Mouse (Mus musculus): ENCODE measurements around the gene Capg.

Gene Capg

DNA sequence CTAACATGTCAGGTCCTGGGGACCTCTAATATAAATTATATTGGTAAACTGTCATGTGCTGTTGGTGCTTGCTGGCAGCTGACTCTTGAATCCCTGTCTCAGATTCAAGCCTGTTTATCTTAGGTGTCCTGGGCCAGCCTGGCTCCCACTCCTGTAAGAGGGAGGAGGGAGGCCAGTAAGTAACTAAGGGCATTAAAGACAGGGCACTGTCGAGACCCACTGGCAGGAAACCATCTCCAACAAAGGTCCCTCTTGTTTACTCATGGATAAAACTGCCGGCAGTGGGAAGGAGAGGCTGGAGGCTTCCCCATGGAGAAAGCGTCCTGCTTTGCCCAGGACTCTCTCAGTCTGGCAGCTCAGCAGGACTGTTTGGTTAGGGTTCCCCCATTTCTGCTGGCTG, 27.6 kb downstream of the Capg start:
- DNase-seq = no peak

DNA sequence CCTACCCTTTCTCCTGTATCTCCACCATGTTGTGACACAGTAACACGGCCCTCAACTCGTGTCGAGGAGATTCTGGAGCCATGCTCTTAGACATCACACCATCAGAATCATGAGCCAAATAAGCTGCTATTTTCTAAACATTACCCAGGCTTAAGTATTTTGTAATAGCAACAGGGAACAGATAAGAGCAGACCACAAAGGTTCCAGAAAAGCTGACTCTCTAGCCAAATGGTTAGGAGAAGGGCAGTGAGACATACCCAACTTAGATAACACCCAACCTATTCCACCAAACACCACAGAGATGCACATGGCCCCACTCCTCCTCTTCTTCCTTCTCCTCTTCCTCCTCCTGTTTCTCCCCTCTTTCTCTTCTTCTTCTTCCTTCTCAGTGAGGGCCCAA, 31.9 kb downstream of the Capg start:
- no peak for DNase-seq

DNA sequence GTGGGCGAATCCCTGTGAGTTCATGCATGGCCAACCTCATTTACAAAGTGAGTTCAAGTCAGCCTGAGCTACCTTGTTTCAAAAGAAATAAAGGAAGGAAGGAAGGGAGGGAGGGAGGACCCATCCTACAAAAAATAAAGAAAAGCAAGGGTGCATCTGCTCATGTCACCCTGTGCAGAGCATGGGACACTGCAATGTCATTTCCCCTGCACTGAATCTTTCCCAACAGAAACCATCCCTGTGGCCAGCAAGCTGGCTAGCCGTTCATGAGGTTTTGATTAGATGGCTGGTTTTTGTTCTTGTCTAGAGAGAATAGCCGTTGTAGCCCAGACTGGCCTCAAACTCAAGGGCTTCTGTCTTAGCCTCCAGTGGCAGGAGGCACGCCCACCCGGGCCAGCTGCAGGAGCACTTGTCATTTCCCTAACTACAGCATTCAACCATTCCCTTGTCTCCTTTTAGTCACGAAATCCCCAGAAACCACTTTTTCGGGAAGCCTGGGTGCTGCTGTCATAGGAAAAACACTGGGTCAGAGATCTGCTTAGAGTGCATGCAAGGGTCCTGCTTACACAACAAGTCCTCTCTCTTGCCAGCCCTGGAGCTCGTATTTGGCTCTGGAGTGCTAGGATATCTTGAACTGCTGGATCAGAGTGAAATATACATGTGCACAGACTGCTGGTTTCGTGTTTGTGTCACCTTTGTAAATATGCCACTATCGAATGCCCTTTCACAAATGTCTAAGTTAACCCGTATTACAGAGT, 37.6 kb downstream of the Capg start:
- no peak for DNase-seq

DNA sequence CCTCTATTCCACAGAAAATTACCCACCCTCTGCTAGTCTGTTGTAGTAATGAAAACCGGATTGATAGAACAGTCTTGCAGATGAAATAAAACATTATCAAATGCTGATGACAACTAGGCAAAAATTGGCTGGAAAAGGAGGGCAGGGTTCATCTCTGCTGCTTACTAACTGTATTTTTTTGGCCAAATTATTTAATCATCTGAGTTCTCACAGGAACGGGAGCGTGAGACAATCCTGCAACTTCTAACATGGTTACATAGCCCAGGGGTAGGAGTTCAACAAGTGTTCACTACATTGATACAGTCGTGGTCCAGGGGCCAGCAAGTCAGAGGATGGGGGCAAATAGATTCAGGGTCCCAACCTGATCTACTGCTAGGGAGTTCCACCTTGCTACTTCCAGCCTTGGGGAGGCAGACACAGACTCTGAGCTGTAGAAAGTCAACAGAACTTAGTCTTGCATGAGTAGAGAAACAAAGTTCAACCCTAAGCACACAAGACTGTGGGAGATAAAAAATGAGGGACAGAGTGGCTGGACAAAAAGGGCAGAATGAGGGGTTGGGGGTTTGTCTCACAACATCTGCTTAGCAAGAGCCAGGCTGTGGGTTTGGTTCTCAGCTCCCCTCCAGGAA, 39.1 kb downstream of the Capg start:
- DNase-seq = no peak

DNA sequence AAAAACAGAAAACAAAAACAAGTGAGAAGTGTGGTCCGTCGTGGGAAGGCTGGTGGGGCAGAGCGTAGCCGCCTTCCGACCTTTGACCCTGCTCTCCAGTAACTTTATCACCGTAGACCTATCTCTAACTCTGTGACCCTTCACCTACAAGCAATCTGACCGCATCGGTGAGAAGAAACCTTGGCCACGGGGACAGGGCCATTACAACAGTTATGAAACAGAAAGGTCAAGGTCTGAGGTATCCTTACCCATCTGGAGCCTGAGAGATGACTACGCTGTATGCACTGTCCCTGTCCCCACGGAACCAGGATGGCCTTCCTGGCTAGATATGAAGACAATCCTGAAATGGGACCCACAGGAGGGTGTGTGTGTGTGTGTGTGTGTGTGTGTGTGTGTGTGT, 40.0 kb downstream of the Capg start:
- DNase-seq = no peak

DNA sequence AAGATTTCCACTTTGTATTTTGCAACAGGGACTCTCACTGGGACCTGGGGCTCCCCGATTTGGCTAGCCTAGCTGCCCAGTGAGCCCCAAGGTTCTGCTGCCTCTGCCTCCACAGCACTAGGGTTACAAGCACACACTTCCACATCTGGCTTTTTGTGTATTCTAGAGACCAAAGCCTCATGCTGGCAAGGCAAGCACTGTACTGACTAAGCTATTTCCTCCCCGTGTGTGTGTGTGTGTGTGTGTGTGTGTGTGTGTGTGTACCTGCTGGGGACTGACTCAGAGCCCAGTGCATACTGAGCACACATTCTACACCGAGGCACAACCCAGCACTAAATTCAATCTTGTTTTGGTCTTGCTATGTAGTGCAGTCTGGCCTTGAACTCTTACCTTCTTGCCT, 42.5 kb downstream of the Capg start:
- no peak for DNase-seq

DNA sequence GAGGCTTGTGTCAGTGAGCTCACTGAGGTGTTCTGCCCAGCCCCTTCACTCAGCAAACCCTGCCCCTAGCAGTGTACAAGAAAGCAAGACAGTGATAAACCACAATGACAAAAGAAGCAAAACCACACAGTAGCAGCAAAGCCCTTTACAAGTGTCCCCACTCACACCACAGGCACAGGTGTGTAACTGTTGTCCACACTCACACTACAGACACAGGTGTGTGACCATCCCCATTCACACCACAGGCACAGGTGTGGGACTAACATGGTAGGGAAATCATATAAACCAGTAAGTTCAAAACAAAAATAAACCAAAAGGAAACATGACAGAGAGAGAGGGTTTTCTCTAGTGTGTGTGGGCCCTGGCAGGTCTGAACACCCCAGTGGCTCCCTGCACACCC, 44.1 kb downstream of the Capg start:
- no peak for DNase-seq

DNA sequence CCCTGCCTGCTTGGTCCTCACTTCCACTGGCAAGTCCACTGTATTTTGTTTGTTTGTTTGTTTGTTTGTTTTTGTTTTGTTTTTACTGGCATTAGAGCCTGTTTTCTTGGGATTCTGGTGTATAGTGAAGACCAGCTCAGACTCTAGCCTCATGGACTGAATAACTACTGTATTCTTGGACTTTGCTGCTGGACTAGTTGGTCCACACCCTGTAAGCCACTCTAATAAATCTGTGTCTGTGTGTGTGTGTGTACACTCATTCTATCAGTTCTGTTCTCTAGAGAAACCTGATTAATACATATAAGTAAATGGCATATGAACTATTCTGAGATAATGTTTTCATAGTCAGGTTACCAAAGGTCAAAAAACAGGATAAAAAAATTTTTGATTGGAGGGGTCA, 45.9 kb downstream of the Capg start:
- no peak for DNase-seq

DNA sequence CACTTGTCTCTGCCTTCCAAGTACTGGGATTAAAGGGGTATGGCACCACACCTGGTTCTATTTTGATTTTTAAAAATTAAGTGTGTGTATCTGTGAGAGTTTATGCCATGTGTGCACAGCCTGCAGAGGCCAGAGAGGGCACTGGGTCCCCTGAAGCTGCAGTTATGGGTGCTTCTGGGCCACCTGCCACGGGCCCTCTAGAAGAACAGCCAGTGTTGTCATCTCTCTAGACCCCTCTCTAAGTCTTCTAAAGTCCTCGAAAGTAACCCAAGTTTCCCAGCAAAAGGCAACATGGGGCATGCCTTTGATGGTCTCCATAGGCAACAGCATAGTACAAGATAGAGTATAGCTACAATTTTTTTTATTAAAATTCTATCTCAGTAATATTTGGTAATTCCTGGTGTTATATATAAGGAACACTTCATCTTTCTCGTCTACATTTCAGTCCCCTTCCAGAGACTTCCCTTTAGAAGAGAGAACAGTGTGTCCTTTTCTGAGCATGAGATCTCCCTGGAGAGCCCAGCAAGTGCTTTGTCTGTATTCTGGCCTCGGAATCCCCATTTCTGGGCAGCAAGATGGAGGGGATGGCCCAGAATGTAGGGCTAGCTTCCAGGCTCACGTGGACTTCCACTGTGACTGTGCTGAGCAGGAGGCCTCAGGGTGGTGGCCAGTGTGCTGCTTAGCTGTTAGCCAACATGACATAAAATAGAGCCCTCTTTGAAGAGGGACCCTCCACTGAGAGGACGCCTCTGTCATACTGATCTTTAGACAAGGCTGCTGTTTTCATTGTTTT, 49.0 kb downstream of the Capg start:
- no peak for DNase-seq

DNA sequence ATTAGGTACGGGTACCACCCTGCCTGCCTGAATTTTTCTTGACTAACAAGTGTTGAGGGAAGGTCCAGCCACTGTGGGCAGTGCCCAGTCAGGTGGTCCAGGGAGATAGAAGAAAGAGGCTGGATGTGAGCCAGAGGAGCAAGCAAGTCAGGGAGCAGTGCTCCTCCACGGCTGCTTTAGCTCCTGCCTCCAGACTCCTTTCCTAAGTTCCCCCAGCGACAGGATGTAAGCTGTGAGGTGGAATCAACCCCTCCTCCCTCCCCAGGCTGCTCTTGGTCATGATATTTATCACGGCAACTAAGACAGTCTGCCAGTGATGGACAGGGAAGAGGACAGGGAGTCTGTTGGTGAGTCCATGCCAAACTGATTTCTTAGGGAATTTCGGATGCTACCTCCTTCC, 49.7 kb downstream of the Capg start:
- DNase-seq = no peak

DNA sequence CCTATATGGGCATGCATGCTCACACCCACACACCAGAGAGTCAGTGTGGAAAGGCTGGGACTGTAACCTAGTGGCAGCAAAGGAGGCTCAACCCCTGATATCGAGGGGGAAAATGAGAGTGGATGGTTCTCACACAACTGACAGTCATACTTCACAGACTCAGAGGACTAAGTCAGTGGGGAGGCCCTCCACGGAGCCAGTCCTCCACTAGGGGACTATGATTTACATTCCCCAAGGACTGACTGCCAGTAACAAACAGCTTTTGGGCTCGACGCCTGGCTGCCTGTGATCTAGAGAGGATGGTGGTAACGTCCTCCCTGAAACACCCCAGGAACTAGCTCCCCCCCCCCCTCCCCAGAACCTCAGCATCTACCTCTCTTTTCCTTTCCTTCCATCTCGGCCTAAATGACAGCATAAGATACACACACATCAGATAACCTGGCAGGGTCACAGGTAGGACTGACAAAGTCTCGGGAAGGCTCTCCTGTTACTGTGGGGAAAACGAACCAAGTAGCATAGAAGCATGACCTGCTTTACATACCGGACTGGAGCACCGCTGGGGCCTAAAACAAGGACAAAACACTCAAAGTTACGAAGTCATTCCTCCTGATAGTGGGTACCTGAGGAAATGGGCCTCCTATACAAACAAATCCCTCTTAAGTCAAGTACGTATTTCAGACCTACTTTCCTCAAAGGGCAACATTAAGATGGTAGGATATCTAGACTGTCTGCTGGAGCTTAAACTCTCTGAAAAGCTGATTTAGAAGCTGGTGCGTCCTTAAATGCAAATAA, 53.1 kb downstream of the Capg start:
- peak; percentile 21 for DNase-seq

DNA sequence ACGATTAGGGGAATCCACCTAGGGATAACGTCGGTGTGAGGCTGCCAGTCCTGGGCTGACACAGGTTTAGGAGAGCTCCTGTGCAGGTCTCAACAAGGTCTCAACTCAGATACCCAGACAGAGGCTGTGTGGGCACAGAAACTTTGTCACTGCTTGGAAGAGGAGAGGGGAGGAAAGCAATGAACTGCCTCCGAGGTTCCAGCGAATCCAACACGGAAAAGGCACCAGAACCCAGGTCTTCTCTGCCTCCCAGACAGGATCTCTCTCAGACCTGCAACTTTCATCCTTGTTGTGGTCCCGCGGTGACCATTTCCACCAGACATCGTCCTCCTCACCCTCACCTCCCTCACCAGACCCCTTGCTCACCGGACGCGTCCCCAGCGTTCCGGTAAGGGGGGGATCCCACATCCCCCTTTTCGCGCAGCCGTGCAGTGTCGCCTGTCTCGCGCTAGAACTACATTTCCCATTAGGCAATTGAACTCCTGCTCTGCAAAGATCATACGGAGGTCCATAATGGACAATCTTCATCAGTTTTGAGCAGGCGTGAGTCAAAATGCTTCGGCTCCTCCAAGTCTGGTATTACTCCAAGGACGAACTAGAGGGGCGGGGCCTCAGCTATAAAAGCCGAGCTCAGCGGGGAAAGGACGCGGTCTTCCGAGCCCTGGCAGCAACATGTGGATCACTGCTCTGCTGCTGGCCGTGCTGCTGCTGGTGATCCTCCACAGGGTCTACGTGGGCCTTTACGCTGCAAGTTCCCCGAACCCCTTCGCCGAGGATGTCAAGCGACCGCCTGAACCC, 54.0 kb downstream of the Capg start, which contains the start of the genes Elmod3 and Retsat:
Gene Elmod3 (minus strand): TSS at position 458 of the 798 bp plus-strand sequence.
Gene Retsat (plus strand): TSS at position 520 of the 798 bp plus-strand sequence.
- peak; percentile 85 for DNase-seq

DNA sequence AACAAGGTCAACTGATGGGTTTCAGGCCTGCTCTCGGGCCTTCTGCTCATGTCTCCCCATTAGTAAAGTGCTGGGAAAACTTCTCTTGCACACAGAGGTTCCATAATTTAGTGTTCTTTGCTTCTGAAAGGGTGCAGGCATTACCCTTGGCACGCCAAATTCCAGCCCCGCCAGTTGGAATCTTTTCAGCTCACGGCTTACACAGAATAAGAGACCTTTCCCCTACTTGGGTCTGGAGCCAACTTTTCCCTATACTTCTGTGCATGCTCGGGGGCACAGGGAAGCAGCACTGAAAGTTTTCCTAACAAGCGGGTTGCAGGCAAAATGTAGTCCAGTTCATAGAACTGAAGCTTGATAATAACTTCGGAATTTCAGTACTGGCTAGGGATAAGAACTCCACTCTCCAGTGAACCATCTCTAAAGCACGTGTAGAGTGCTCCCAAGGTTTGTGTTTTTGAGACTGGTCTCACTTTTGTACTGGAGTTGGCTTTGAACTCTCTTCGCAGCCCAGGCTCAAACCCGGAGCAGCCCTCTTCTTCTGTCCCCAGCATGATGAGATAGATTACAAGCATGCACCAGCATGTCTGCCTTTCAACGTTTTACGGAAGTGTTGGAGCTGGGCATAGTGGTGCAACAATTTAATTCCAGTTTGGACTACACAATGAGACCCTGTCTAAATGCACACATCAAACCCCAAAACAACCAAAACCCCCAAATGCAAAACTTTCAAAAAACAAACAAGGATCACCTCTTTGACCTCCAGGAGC, 54.8 kb downstream of the Capg start:
- no peak for DNase-seq

DNA sequence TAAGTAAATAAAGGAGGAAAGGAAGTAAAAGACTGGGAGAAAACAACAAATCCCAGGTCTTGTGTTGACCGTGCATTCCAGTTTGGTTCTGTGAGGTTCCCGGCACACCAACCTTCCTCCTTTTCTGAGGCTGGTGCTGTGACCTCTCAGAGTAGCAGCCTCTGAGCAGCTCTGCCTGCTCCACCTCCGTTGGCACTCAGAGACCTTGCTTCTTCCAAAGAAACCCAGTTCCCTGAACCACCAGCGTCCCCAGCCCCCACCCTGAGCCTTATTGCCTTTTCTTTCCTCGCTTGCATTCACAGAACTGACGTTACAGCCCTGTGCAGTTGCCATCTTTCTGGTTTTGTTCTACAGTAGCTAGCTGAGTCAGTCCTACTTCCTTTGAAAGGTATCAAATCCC, 56.0 kb downstream of the Capg start:
- DNase-seq = no peak

DNA sequence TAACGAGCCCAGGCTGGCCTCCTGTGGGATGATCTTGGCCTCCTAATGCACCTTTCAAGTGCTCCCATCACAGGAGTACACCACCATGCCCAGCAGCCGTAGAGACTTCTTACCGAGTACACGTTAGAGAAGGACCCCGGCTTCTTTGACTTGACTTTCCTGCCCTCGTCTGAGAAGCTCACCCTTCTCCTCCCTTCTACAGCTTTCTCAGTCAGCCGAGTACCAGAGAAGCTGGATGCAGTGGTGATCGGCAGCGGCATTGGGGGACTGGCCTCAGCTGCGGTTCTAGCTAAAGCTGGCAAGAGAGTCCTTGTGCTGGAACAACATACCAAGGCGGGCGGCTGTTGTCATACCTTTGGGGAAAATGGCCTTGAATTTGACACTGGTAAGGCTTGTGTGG, 56.6 kb downstream of the Capg start:
- DNase-seq = no peak

DNA sequence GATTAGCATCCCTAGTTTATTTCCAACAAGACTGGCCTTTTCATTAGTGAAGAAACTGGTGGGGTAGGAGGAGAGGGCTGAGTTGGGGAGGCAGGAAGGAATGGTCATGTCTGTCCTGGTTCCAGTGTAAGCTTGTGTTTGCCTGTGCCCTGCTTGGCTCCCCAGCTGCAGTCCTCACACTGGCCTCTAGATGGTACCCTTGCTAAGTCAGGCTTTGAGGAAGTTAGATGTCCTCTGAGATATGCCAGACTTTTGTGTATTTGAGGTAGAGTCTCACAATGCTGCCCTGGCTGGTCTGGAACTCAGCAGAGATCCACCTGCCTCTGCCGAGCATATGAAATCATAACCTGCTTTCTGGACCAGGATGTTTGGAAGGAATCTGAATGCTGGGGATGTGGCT, 57.5 kb downstream of the Capg start:
- peak; percentile 91 for DNase-seq

DNA sequence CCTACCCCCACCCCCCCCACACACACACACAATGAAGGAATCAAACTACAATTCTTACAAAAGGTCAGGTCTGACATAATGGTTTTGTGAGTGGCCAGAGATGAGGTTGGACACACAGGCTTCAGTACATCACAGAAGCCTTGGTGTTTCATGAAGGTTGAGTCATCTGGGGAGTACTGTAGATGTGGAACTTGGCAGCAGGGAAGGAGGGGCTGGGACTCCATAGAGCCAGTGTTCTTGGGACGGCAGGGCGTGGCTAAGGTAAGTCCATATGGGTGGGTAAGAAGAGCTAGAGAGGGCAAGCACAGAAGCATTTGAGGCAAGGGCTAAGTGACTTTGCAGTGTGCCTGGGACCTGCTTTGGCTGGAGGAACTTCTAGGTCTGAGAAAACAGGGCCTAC, 59.9 kb downstream of the Capg start:
- no peak for DNase-seq

DNA sequence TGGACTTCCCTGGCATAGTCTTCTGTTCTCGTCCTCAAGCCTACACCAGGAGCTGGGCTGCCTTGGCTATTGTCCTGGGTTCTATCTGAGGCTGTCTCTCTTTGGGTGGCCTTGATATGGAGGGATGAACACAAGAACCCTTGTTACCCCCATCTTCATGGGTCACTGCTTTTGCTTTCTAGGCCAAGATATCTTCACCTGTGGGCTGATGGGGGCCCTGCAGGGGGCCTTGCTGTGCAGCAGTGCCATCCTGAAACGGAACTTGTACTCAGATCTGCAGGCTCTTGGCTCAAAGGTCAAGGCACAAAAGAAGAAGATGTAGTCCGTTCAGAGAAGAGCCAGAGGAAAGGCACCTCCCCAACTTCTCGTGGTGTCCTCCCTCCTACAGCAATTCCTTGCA, 62.9 kb downstream of the Capg start:
- no peak for DNase-seq

DNA sequence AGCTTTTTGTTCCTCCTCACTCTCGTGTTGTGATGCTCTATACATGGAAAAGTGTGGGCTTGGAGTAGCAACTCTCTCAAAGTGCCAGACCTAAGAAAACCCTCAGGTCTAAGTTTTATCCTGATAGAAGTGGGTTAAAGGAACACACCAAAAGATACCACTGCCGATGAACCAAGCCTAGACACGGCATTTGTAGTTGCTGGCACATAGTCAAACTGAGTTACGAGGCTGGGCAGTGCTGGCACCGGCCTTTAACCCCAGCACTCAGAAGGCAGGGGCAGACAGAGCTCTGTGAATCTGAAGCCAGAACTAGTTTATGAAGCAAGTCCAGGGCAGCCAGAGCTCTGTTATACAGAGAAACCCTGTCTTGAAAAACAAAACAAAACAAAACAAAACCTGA, 63.5 kb downstream of the Capg start:
- DNase-seq = no peak

DNA sequence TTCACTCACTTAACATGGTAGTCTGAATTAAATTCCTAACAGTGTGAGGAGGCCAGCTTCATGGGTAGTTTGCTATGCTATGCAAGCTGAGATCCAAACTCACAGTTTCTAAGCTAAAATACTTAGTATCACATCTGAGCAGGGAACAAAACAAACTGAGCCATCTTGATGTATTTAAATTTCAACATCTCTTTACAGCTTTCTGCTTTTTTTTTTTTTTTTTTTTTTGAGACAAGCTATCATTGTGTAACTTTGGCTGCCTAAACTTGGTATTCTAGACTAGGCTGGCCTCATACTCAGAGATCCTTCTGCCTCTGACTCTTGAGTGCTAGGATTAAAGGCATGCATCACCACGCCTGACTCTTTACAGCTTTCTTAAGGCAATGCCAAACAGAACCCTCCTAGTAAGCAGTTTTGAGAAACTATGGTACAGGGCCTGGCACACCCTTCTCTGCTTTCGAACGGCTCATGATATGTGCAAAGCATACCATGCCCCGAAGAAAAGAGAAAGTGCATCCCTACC, 64.5 kb downstream of the Capg start:
- no peak for DNase-seq

DNA sequence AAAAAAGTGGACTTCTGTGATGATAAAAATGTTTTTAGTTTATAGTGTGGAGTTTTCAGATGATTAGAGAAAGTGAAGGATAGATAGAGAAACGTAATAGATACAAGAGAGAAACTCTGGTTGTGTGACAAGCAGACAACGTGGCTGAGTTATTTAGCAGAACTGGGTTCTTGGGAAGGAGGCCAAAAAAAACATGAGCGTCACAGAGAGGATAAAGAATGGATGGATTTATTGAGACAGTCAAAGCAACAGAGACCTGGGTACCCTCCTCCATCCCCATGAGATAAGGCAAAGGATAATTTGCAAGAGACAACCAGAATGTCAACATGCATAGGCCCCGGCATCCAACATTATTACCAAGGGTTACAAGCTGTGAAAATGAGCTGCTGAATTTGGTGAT, 66.1 kb downstream of the Capg start:
- DNase-seq = no peak

Data from thymus, postnatal 4 days (tissue).